Mouse (Mus musculus): ENCODE measurements around the gene Rai1.

The Rai1 gene

DNA sequence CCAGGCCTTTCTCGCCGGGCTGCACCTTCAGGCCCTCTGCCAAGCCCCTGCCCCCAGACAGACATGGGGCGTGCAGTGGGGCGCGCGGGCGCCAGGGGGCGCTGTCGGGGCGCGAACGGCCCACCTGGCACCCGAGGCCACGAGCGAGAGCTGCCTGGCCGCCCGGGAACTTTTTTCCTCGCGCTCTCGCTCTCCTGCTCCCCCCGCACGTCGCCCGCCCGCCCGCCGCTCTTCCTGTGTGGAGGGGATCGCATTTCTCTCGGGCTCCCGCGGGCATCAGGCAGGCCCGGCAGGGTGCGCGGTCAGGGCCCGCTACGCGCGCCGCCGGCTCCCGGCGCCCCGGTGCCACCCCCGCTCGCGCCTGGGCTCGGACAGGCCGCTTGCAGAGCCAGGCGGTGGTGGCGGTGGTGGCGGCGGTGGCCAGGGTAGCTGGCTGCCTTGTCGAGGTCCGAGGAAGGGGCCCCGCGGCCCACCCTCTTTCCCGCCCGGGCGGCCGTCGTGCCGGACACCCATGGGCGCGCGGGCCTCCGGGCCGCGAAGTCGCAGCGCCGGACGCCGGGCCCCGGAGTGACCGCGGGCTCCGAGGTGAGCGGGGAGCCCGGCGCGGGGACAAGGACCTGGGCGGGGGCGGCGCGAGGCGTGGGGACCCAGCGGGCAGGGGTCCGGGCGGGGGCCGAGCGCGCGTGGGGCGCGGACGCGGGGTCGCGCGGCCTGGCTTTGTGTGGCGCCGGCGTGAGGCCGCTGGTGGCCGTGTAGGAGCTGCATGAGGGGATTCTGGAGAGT, at the start of gene Rai1:
Gene Rai1 (plus strand): TSS at position 204 of the 783 bp plus-strand sequence.
- peak; percentile 68 to 82 for DNase-seq (ENCODE audit: low read depth in 1 of 2, low spot score in 2 of 2)

DNA sequence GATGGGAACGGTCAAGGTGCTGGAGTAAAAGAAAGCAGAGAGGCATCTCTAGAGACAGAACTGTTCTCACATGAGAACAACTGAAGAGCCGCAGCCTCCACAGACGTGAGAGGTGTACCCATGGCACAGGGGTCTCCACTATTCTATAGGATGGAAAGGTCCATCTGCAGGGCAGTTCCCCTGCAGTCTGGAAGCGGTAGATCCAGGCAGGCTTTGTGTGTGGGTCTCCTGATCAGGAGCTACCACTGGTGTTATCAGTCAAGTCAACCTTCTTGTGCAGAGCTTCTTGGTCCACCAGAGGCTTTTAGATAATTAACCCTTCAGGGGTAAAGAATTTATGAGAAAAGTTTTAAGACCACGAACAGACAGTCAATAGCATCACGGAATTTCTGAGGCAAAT, 48.3 kb upstream of the Rai1 start:
- DNase-seq (ENCODE audit: low read depth in 1 of 2, low spot score in 2 of 2) = no peak

DNA sequence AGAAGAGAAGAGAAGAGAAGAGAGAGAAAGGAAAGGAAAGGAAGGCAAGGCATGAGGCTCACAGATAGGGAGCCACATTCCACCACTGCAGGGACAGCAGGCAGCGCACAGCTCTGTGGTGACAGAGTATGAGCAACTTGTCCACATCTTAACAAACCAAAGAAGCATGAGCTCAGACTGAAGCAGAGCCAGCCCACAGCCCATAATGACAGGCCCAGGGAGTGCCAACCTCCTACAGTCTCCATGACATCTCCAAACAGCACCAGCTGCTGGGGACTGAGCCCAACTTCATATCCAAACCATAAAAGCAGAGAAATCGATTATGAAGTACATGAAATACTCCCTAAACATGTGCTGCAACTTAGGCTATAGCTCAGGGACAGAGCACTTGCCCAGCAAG, 46.8 kb upstream of the Rai1 start:
- DNase-seq (ENCODE audit: low read depth in 1 of 2, low spot score in 2 of 2) = no peak

DNA sequence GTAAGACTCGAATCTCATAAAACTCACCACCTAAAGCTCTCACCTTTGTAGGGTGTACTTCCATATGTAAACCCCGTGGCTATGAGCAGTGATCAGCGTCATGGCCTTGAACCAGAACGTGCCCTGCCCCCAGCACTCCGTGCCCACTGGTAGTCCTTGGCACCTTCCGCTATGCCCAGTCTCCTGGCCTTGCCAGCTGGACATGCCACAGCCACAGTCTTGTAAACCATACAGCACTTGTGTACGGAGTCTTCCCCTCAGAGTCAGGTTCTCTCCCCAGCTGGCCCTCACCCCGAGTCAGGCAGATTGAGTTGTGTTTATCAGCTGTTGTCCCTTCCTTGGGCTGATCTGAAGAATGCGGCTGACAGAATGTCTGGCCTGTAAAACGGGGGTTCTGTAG, 46.4 kb upstream of the Rai1 start:
- no peak for DNase-seq (ENCODE audit: low read depth in 1 of 2, low spot score in 2 of 2)

DNA sequence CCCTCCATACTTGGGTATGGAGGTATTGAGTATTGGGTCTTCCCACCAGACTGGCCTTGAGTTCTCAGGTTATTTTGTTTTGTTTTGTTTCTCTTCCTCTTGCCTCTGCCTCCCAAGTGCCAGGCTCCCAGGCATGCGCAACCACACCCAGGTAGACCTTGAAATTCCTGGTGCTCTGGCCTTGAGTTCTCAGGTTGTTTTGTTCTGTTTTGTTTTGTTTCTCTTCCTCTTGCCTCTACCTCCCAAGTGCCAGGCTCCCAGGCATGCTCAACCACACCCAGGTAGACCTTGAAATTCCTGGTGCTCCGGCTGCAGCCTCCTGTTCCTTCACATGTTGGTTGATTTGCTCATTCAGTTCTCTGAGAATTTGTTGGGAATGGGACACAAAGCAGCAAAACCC, 44.8 kb upstream of the Rai1 start:
- no peak for DNase-seq (ENCODE audit: low read depth in 1 of 2, low spot score in 2 of 2)

DNA sequence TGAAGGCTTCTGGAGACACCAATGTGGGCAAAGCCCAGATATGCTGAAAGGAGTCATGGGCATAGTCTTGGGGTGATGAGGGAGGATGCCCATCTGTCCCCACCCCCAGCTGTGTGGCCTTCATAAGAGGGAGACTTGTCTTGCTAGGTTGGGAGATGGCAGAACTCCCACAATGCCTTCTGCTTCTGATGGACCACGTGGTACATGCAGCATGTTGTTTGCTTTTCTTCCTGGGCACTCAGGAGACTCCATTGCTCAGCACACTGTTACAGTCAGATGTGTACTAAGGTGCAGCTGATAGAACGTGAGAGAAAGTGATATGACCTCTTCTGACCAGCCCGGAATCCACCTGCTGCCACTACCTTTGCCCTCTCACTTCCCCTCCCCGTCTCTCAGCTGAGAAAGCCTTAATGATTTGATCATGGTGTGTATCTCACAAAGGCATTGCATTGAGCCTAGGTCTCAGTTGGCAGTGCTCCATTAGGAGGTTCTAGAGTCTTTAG, 43.3 kb upstream of the Rai1 start:
- DNase-seq (ENCODE audit: low read depth in 1 of 2, low spot score in 2 of 2) = no peak

DNA sequence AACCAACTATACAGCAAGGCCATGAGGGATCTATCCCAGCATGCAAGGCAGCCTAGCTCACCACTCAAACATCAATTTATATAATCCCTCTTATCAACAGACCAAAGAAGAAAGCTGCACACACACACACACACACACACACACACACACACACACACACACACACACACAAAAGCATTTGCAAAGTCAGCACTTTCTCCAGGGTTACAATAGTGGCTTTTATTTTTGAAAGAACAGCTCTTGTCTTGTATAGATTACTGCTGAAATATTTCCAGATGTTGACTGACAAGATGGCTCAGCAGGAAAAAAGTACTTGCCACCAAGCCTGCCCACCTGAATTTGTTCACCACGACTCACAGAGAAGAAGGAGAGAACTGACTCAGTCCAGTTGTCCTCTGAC, 39.5 kb upstream of the Rai1 start:
- no peak for DNase-seq (ENCODE audit: low read depth in 1 of 2, low spot score in 2 of 2)

DNA sequence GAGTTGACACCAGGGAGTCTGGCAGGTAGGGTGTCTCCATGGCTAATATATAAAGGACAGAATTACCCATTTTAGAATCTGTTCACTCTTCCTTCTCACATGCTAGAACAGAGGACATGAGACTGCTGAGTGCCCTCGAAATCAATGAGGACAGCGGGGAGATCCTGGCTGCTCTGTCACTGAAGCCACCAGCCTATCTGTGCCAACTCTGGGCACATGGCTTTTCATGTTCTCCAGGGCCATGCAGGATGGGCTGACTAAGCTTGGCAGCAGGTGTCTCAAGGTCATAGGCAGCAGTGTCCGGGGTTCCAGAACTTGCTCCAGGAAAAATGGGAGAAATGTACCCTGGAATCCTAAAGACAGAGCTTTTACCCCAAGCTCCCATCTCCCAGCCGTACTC, 37.2 kb upstream of the Rai1 start:
- no peak for DNase-seq (ENCODE audit: low read depth in 1 of 2, low spot score in 2 of 2)

DNA sequence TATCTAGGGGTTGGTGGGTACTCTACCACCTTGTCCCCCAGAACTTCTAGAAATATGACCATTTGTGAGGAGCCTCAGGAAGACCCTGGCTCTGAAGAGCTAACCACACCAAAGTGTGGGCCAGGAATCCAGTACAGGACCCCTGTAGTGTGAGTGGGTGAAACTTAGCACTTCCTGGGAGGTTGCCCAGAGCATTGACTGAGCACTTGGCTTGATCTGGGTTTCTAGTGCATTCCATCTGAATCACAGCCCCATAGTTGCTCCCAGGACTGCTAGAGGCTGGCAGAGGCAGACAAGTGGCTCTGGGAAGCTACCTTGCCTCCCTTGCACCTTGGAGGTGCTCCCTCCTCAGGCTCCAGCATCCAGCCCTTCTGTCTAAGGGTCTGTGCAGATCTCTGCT, 36.2 kb upstream of the Rai1 start:
- no peak for DNase-seq (ENCODE audit: low read depth in 1 of 2, low spot score in 2 of 2)

DNA sequence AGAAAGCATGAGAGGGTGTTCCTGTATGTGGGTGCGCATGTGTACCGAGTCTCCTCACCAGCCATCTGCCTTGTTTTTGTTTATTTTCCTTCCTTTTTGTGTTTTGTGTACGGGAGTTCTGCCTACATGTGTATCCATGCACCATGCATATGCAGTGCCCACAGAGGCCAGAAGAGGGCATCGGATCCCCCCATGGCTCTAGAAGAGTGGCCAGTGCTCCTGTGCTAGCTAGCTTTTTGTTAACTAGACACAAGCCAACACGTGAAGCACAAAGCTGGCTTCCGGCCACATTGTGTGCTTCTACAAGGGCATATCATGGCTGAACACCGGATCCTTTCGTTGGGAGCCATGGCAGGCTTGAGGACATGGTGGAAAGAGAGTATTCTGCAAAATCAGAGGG, 34.2 kb upstream of the Rai1 start:
- DNase-seq (ENCODE audit: low read depth in 1 of 2, low spot score in 2 of 2) = no peak

DNA sequence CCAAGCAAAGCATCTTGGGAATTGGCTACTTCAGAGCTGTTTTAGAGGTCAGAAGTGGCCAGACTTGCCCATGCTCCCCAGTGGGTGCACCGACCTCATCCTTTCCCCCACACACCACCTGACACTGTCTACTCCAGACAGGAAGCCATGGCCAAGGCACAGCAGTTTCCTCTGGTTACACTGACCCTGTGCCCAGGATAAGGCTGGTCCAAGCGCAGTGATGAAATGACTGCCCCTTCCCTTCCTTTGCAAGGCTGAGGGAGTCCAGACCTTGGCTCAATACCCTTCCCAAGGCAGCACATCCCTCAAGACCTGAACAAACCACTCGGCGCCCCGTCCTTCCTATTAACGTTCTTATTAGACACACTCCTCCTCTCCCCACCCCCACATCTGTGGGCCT, 33.6 kb upstream of the Rai1 start:
- DNase-seq (ENCODE audit: low read depth in 1 of 2, low spot score in 2 of 2) = no peak

DNA sequence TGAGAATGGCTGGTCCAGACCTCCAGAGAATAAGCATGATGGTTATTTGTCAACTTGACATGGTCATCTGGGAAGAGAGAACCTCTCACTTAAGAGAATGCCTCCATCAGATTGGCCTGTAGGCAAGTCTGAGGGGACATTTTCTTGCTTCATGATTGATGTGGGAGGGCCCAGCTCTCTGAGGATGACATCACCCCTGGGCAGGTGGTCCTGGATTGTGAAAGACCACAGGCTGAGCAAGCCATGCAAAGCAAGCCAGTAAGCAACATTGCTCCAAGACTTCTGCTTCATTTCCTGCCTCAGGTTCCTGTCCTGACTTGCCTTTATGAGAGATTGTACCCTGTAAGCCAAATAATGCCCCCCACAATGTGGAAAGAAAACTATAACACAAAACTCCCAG, 31.7 kb upstream of the Rai1 start:
- DNase-seq (ENCODE audit: low read depth in 1 of 2, low spot score in 2 of 2) = no peak

DNA sequence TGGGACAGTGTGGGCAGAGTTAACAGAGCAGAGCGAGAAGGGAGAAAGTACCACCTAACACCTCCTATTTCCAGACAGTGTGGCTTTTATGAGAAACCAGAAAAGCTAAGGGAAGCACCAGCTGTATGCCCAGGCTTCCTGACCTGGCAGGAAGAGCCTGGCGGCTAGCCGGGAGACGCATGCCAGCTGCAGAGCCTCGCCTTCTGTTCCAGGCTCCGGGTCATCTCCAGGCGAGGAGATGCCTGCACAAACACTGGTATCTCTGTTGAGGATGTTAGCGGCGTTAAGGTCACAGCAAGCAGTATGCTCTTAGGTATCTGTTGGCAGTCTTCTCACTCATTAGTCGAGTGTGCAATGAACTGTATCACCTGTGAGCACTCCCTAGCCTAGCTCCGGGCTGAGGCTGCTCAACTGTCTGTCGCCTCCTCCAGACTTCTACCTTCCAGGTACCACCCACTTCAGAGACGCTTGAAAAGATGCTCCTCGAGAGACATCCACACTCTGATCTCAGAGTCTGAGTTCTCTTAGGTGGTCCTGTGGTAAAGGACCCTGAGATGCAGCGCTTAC, 30.8 kb upstream of the Rai1 start:
- no peak for DNase-seq (ENCODE audit: low read depth in 1 of 2, low spot score in 2 of 2)

DNA sequence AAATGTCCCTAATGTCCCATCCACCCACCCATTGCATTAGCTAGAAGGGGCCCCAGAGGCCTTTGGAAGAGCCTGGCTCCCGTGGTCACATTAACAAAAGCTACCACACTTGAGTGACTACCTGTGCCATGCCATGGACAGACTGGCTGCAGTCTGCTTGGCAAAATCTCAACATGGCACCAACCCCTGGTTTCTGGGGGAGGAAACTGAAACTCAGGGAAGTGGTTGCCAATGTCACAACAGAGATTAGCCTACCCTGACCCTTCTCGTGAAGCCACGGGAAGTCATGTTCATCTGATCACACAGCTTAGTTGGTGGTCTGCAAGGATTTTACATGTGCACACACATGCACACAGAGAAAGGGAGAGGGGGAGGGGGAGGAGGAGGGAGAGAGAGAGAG, 28.6 kb upstream of the Rai1 start:
- DNase-seq (ENCODE audit: low read depth in 1 of 2, low spot score in 2 of 2) = no peak

DNA sequence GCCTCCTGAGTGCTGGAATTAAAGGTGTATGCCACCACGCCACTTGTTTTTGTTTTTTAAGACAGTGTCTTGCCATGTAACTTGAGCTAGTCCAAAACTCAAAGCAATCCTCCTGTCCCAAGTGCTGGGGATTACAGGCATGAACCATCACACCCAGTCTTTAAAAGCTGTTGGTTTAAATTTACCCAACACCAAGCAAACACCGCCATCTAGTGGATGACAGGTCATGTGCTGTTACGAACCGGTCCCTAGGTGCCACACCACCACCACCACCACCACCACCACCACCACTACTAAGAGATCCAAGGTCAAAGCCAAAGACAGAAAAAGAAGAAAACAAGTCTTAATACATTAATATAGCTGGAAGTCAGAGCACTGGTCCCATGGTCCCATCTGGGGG, 28.0 kb upstream of the Rai1 start:
- DNase-seq (ENCODE audit: low read depth in 1 of 2, low spot score in 2 of 2) = peak; percentile 14 to 31

DNA sequence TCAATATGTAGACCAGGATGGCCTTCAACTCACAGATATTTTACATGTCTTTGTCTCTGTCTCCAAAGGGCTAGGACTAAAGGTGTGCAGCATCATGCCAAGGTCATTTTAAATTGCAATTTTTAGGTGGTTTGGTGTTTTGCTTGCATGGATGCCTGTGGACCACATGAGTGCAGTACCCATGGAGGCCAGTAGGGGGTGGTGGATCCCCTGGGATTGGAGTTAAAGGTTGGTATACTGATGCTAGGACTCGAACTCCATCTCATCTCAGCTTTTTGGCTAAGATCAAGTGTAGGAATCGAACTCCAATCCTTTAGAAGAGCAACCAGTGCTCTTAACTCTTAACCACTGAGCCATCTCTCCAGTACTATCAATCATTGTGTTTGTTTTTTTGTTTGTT, 20.2 kb upstream of the Rai1 start:
- DNase-seq (ENCODE audit: low read depth in 1 of 2, low spot score in 2 of 2) = peak in 1 of 2 experiments; percentile 44

DNA sequence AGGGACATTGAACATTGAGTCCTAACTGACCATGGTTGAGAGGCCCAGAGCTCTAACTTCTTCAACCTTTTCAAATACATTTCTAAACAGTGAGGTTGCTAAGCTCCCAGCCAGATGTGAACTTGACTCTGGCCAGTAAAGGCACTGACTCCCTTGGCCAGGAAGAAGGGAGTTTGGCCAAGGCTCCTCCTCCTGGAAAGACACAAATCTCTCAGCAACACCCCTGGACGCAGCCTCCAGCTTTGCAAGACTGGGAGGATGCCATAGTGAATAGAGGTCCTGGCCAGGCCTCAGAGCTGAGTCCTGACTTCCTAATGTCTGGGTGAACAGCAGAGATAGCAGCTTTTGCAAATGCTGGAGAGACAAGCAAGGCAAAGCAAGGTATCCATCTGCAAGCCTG, 18.1 kb upstream of the Rai1 start:
- DNase-seq (ENCODE audit: low read depth in 1 of 2, low spot score in 2 of 2) = no peak

DNA sequence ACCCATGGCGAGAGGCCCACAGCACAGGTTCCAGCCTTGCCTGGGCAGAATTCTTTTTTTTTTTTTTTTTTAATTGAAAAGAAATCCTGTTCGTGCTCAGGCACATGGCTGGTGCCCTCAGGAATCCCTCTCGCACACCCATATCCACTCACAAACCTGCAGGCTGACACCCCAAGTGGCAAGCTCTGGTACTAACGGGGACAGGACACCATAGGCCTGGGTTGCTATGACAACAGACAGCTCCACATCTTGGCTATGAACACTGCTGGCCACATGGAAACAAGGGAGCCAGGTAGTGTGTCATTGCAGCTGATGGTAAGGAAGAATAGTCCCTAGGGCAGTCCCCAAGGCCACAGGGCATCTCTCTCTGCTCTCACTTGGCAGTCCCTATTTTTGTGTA, 15.9 kb upstream of the Rai1 start:
- no peak for DNase-seq (ENCODE audit: low read depth in 1 of 2, low spot score in 2 of 2)

DNA sequence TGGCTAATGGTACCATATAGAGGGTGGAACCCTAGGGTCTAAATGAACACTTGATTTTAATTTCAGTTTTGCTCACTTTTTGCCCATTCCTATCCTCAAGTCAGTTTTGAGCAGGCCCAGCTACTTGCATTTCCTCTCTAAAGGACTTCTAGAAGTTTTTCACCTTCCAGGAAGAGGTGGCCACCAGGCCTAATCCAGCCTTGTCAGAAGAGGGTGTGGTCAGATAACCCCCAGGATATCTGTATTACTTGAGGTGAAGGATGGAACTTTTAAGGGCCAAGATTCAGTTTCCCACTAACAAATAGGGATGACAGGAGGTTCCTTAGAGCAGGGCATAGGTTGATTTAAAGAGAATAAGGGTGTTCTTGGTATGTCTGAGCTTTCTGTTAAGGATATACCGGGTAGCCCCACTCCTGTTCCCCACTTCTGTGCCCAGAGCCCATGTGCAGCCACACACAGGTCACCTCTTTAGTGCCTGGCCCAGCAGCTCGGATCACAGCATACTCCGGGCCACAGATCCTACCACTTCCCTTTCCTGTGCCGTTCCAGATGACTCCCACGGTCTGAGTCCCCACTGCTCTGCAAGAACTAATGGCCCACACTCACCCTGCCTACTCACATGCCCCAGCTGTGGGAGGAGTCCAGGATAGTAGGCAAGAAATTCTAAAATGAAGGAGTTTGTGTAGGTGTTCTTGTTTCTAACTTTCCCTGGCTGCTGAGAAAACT, 14.0 kb upstream of the Rai1 start:
- no peak for DNase-seq (ENCODE audit: low read depth in 1 of 2, low spot score in 2 of 2)

DNA sequence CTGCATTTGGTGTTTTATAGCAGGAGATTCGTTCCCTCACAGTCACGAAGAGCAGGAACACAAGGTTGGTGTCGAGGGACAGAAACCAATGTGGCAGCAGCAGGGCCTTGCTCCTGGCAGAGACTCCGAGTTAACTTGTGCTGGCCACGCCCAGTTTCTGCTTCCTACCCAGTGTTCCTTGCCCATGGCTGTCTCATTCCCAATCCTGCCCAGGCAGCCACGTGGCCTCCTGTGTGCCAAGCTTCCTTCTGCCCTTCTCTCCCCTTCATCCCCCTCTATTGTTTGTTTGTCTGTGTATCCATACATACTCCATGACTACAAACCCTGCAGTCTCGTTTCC, 13.4 kb upstream of the Rai1 start:
- DNase-seq (ENCODE audit: low read depth in 1 of 2, low spot score in 2 of 2) = no peak

DNA sequence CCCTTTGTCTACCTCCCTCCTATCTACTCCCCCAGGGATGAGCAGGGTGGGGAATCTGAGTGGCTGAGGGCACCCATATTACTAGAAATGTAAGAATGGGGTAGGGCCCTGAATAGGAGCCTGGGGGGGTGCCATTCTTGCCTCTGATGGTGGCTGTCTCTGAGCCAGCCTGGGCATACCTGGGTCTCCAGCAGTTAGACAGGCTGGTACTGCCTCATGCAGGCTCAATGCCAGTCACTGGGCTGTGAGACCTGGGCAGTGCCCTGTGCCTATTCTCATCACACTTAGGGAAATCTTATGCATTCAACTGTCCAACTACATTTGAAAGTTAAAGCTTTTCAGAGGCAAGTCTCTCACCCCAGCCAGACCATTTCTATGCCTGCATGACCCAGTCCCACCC, 11.6 kb upstream of the Rai1 start:
- no peak for DNase-seq (ENCODE audit: low read depth in 1 of 2, low spot score in 2 of 2)

DNA sequence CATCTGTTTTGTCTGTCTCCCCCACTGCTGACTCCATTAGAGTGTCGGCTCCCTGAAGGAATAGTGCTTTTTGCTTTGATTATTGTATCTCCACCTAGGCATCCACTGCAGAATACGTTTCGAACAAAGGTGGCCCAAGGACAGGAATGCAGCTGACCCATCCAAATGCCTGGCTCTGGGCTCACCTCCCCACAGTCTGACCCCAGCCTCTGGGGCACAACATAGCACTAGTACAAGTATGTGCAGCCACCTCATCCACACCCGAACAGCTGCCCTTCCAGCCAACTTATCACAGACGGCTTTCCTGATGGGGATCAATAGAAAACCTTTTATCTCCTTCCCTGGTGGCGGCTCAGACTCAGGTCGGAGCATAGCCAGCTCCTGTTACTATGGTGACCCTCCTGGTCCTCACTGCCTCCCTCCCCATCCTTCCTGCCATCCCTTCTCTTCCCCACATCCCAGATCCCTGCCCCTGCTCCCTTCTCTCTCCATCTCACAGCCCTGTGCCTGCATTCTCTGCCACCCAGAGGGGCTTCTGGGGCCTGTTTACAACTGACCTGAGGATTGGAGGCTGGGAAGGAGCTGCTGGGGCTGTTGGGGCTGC, 10.7 kb upstream of the Rai1 start:
- DNase-seq (ENCODE audit: low read depth in 1 of 2, low spot score in 2 of 2) = no peak

All from monocyte, adult 2 months (primary cell).